Mouse (Mus musculus) adrenal gland, postnatal 4 days (tissue): ENCODE results near the gene Pcsk5. TPM values are rescaled to one million over a fixed set of nuclear protein-coding genes. Genes with fewer than 3 reads are reported as not detected.

ENCODE experiments used
- DNase-seq, 2 experiments: peaks; one replicate each; pipeline ENCODE4 v3.0.0; 2021 to 2022; ENCODE audit warnings: low spot score in 2 of 2, mixed read lengths in 2 of 2
- total RNA-seq, 2 experiments: library from RNA; stranded (reverse); gene quantifications; 2 replicates each; pipeline ENCODE4 v1.2.3; 2021

Pcsk5 gene
- total RNA-seq, 2 experiments from 2014 or later, result 103 to 104 TPM

- DNase-seq, result peak in 1 of 2 experiments; percentile 13
Measured at GRCm38 (mm10) chr19:17592790-17593189, 244.6 kb downstream of the Pcsk5 start.

- DNase-seq, result no peak
Measured at GRCm38 (mm10) chr19:17591335-17591734, 246.1 kb downstream of the Pcsk5 start.

- no peak for DNase-seq
Measured at GRCm38 (mm10) chr19:17590314-17590713, 247.1 kb downstream of the Pcsk5 start.

- no peak for DNase-seq
Measured at GRCm38 (mm10) chr19:17577412-17577811, 260.0 kb downstream of the Pcsk5 start.

GRCm38 (mm10) chr19:17574564-17574963, 262.9 kb downstream of the Pcsk5 start:
- no peak for DNase-seq

- DNase-seq, result no peak
Measured at GRCm38 (mm10) chr19:17572315-17572714, 265.1 kb downstream of the Pcsk5 start.

GRCm38 (mm10) chr19:17570936-17571335, 266.5 kb downstream of the Pcsk5 start:
- DNase-seq, result no peak

GRCm38 (mm10) chr19:17567264-17567663, 270.2 kb downstream of the Pcsk5 start:
- DNase-seq, result no peak

- no peak for DNase-seq
Measured at GRCm38 (mm10) chr19:17566097-17566496, 271.3 kb downstream of the Pcsk5 start.

- no peak for DNase-seq
Measured at GRCm38 (mm10) chr19:17558764-17559163, 278.7 kb downstream of the Pcsk5 start.

- DNase-seq, result no peak
Measured at GRCm38 (mm10) chr19:17555159-17555558, 282.3 kb downstream of the Pcsk5 start.

- no peak for DNase-seq
Measured at GRCm38 (mm10) chr19:17554571-17554970, 282.9 kb downstream of the Pcsk5 start.

- no peak for DNase-seq
Measured at GRCm38 (mm10) chr19:17553396-17554100, 283.9 kb downstream of the Pcsk5 start.

- DNase-seq, result no peak
Measured at GRCm38 (mm10) chr19:17528746-17529532, 308.5 kb downstream of the Pcsk5 start.

GRCm38 (mm10) chr19:17525558-17525957, 311.9 kb downstream of the Pcsk5 start:
- no peak for DNase-seq

GRCm38 (mm10) chr19:17514456-17514855, 323.0 kb downstream of the Pcsk5 start:
- DNase-seq, result no peak

- DNase-seq, result no peak
Measured at GRCm38 (mm10) chr19:17511283-17511682, 326.1 kb downstream of the Pcsk5 start.

GRCm38 (mm10) chr19:17504212-17504611, 333.2 kb downstream of the Pcsk5 start:
- DNase-seq, result no peak

GRCm38 (mm10) chr19:17498586-17499235, 338.7 kb downstream of the Pcsk5 start:
- no peak for DNase-seq

GRCm38 (mm10) chr19:17496131-17496530, 341.3 kb downstream of the Pcsk5 start:
- no peak for DNase-seq

- DNase-seq, result no peak
Measured at GRCm38 (mm10) chr19:17491822-17492544, 345.4 kb downstream of the Pcsk5 start.
